Mouse (Mus musculus): Measurements from ENCODE around the gene Gm3625. TPM values are rescaled to one million over a fixed set of nuclear protein-coding genes. Genes with fewer than 3 reads are reported as not detected.

Gm3625 gene
- polyA plus RNA-seq, 1 experiment from 2014 or later, result not detected

DNA sequence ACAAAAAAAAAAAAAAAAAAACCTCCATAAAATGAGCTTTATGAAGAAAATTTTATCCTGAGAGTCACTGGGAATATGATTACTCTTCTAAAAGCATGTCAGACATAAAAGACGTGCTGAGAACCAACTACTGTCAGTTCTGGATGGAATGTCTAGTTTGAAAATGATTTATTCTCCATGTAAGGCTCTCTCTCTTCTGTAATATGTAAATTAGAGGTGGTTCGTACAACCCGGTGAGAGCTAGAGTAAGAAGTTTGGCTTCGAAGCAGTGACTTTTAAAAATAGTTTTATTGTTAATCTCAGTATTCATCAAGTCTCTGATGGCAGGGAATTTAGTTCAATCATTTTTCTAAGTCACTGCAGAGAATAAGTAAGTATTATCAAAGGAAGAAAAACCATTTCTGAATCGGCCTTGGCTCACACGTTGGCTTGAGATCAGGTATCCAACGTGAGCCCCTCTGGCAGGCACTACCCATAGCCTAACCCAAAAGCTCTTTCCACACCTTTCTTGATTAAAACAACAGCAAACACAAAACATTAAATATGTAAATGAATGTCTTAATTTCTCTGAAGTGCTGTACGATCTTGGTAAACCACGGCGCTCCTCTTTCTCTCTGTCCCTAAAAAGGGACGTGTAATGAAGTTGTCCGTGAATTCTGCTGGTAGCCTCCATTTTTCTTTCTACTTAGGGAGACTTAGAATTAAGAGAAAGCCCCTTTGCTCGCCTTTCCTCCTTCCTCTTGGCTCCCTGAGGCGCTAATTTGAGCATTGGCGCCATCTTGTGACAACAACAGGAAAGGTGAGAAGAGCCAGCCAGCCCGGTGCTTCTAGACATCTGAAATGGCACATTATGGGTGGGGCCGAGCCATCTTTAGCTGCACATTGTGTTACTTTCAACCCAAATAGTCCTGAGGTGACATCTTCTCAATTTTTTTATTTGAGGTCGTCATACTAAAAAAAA lies 44.4 kb downstream of the Gm3625 start:
- ATAC-seq (replicated peaks; ENCODE audit: insufficient number of reproducible peaks, low FRiP score, low TSS enrichment, low read depth) (peak; percentile 29; the same call in 1 of the 2 replicates), DNase-seq (ENCODE audit: low spot score) (peak; percentile 90)
- Histone ChIP-seq H3K27ac (replicated peaks; ENCODE audit: low read depth, low read length) (no peak overlapping the region), H3K4me2 (ENCODE audit: low read depth, low read length) (no peak overlapping the region), H3K4me3 (ENCODE audit: low read depth, low read length) (no peak overlapping the region), H3K27me3 (ENCODE audit: control insufficient read depth, insufficient read depth, low read length) (no peaks in the 10 kb centered on the region), H3K4me1 (ENCODE audit: control insufficient read depth, insufficient read depth, low read length) (no peaks in the 10 kb centered on the region), H3K9me3 (replicated peaks; ENCODE audit: control insufficient read depth, low read length) (no peaks in the 10 kb centered on the region), H3K36me3 (replicated peaks; ENCODE audit: control insufficient read depth, insufficient read depth, low read depth, low read length) (no peaks in the 10 kb centered on the region), H3K9ac (replicated peaks; ENCODE audit: low read length) (no peak overlapping the region)
- 24% methylated on average over 18 of the region's 18 CpGs for WGBS

DNA sequence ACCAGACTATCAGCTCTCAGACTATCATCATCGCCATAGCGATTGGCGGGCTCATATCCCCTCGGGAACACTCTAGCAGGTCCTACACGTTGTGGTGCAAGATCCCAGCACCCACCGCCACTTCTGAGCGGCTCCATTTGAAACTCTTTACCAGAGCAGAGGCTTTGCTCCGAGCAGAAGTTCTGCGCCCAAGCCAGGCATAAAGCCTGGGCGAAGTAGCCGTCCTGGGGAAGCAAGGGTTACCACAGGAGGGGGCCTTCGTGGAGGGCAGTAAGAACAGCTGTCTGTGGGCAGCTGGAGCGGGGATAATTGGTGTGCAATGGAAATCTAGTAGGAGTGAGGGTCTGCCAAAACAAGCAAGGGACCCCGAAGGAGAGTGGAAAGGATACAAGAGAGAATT lies 45.2 kb downstream of the Gm3625 start:
- no peaks in the 10 kb centered on the region for H3K36me3 ChIP-seq (replicated peaks; ENCODE audit: control insufficient read depth, insufficient read depth, low read depth, low read length)
- ATAC-seq (replicated peaks; ENCODE audit: insufficient number of reproducible peaks, low FRiP score, low TSS enrichment, low read depth) (0 out of 2 replicates have a peak, but pooled peaks have one; percentile 23), DNase-seq (ENCODE audit: low spot score) (no peak)
- H3K4me1 ChIP-seq (ENCODE audit: control insufficient read depth, insufficient read depth, low read length), result no peaks in the 10 kb centered on the region
- WGBS, result 62% methylated on average over 14 of the region's 14 CpGs
- no peak overlapping the region for H3K9ac ChIP-seq (replicated peaks; ENCODE audit: low read length)
- no peaks in the 10 kb centered on the region for H3K9me3 ChIP-seq (replicated peaks; ENCODE audit: control insufficient read depth, low read length)
- no peak overlapping the region for H3K4me3 ChIP-seq (ENCODE audit: low read depth, low read length)
- H3K4me2 ChIP-seq (ENCODE audit: low read depth, low read length), result no peak overlapping the region
- no peaks in the 10 kb centered on the region for H3K27me3 ChIP-seq (ENCODE audit: control insufficient read depth, insufficient read depth, low read length)
- no peak overlapping the region for H3K27ac ChIP-seq (replicated peaks; ENCODE audit: low read depth, low read length)

DNA sequence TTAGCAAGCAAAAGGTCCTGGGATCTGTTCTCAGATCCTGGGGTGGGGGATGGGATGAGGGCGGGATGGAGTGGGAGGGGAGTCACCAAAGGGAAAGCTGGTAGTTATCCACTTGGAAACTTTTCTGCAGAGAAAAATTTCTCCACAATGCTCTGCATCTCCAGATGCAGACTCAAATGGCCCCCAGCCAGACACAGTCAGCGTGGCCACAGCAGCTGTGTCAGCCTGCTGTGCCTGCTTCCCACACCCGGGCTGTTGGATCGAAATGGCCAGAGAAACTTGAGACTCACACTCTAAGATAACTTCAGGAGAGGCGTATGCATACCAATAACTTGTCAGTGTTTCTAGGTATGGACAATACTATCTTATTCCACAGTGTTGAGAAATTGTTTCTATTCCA lies 46.2 kb downstream of the Gm3625 start:
- no peak for ATAC-seq (replicated peaks; ENCODE audit: insufficient number of reproducible peaks, low FRiP score, low TSS enrichment, low read depth)

DNA sequence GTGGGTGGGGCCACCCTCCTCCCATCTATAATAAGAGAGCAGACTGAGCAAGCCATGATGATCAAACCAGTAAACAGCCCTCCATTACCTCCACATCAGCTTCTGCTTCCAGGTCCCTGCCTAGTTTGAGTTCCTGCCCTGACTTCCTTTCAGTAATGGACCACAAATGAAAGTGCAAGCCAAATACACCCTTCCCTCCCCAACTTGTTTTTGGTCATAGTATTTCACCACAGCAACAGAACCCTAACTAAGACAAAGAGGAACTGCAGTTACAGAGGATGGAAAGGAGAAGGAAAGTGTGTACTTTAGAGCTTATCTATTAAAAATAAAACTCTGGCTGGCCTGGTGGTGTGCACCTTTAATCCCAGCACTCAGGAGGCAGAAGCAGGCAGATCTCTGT lies 47.3 kb downstream of the Gm3625 start:
- no peak overlapping the region for H3K9ac ChIP-seq (replicated peaks; ENCODE audit: low read length)
- H3K9me3 ChIP-seq (replicated peaks; ENCODE audit: control insufficient read depth, low read length), result no peaks in the 10 kb centered on the region
- no peak for ATAC-seq (replicated peaks; ENCODE audit: insufficient number of reproducible peaks, low FRiP score, low TSS enrichment, low read depth)
- no peak overlapping the region for H3K4me2 ChIP-seq (ENCODE audit: low read depth, low read length)
- no peaks in the 10 kb centered on the region for H3K36me3 ChIP-seq (replicated peaks; ENCODE audit: control insufficient read depth, insufficient read depth, low read depth, low read length)
- H3K27ac ChIP-seq (replicated peaks; ENCODE audit: low read depth, low read length), result no peak overlapping the region
- no peaks in the 10 kb centered on the region for H3K27me3 ChIP-seq (ENCODE audit: control insufficient read depth, insufficient read depth, low read length)
- no peak for DNase-seq (ENCODE audit: low spot score)
- no peak overlapping the region for H3K4me3 ChIP-seq (ENCODE audit: low read depth, low read length)
- H3K4me1 ChIP-seq (ENCODE audit: control insufficient read depth, insufficient read depth, low read length), result no peaks in the 10 kb centered on the region

More for the DNA sequence above, 46.2 kb downstream of the Gm3625 start:
- no peak overlapping the region for H3K9ac ChIP-seq (replicated peaks; ENCODE audit: low read length)
- no peak overlapping the region for H3K27ac ChIP-seq (replicated peaks; ENCODE audit: low read depth, low read length)
- WGBS, result 68% methylated on average over 5 of the region's 5 CpGs
- no peaks in the 10 kb centered on the region for H3K27me3 ChIP-seq (ENCODE audit: control insufficient read depth, insufficient read depth, low read length)
- no peaks in the 10 kb centered on the region for H3K9me3 ChIP-seq (replicated peaks; ENCODE audit: control insufficient read depth, low read length)
- no peak for DNase-seq (ENCODE audit: low spot score)
- no peak overlapping the region for H3K4me2 ChIP-seq (ENCODE audit: low read depth, low read length)
- no peaks in the 10 kb centered on the region for H3K4me1 ChIP-seq (ENCODE audit: control insufficient read depth, insufficient read depth, low read length)
- H3K36me3 ChIP-seq (replicated peaks; ENCODE audit: control insufficient read depth, insufficient read depth, low read depth, low read length), result no peaks in the 10 kb centered on the region
- no peak overlapping the region for H3K4me3 ChIP-seq (ENCODE audit: low read depth, low read length)

DNA sequence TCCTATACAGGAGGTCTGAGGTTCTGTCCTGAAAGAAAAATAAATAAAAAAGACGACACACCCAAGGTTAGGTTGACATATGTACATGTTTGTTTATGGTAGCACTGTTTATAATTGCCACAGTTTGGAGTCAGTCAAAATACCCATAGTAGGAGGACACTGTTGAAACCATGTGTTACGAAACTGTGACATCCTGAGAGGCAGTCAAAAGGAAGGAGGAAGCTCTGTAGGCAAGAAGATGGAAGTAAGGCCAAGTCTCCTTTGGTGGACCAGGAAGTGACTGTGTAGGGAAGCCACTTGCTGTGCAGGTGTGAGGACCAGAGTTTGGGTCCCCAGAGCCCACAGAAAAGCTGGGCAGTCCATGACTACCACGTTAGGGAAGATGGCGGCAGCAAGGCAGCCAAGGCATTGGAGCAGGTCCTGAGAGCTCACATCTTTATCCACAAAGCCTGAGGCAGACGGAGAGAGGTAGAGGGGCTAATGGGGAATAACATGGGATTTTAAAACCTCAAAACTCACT lies 48.3 kb downstream of the Gm3625 start:
- Histone ChIP-seq H3K9ac (replicated peaks; ENCODE audit: low read length) (no peak overlapping the region), H3K27me3 (ENCODE audit: control insufficient read depth, insufficient read depth, low read length) (no peaks in the 10 kb centered on the region), H3K9me3 (replicated peaks; ENCODE audit: control insufficient read depth, low read length) (no peaks in the 10 kb centered on the region), H3K4me1 (ENCODE audit: control insufficient read depth, insufficient read depth, low read length) (no peaks in the 10 kb centered on the region), H3K36me3 (replicated peaks; ENCODE audit: control insufficient read depth, insufficient read depth, low read depth, low read length) (no peaks in the 10 kb centered on the region), H3K4me3 (ENCODE audit: low read depth, low read length) (no peak overlapping the region), H3K4me2 (ENCODE audit: low read depth, low read length) (no peak overlapping the region), H3K27ac (replicated peaks; ENCODE audit: low read depth, low read length) (no peak overlapping the region)
- 91% methylated on average over 5 of the region's 5 CpGs for WGBS
- DNase-seq (ENCODE audit: low spot score), result no peak
- no peak for ATAC-seq (replicated peaks; ENCODE audit: insufficient number of reproducible peaks, low FRiP score, low TSS enrichment, low read depth)

Other genes with a start within 250 kb of the Gm3625 start
- gene Ncoa1, start 115.7 kb downstream of the Gm3625 start, polyA plus RNA-seq (2014; fragmentation: Nextera tagmentation; extraction: Ambion mirVana), result 7.1 and 7.8 TPM in 2 replicates
- 25.9 and 26.2 TPM in 2 replicates for gene Itsn2, start 289 bp downstream of the Gm3625 start, polyA plus RNA-seq (2014; fragmentation: Nextera tagmentation; extraction: Ambion mirVana)
- gene Fam228a, start 145.5 kb upstream of the Gm3625 start, polyA plus RNA-seq (2014; fragmentation: Nextera tagmentation; extraction: Ambion mirVana), result 0.47 and 0.60 TPM in 2 replicates
- gene Pfn4, start 176.1 kb upstream of the Gm3625 start, polyA plus RNA-seq (2014; fragmentation: Nextera tagmentation; extraction: Ambion mirVana), result 4.1 and 4.9 TPM in 2 replicates
- 2.5 and 2.6 TPM in 2 replicates for gene Fam228b, start 176.3 kb upstream of the Gm3625 start, polyA plus RNA-seq (2014; fragmentation: Nextera tagmentation; extraction: Ambion mirVana)
- gene Sf3b6, start 224.6 kb upstream of the Gm3625 start, polyA plus RNA-seq (2014; fragmentation: Nextera tagmentation; extraction: Ambion mirVana), result 363 and 371 TPM in 2 replicates
- gene Fkbp1b, start 248.7 kb upstream of the Gm3625 start, polyA plus RNA-seq (2014; fragmentation: Nextera tagmentation; extraction: Ambion mirVana), result 9.4 and 16.5 TPM in 2 replicates

Data from embryonic facial prominence, embryonic 11.5 days (tissue).